Mouse (Mus musculus) intestine, embryonic 14.5 days (tissue): ENCODE data around the gene Mcts2. TPM values are rescaled to one million over a fixed set of nuclear protein-coding genes. Genes with fewer than 3 reads are reported as not detected.

ENCODE experiments used
- ATAC-seq: fragments of 200-750 bp; cut with Nextera tagmentation; replicated peaks from 2 replicates; pipeline ENCODE4 v1.8.0; 2017; ENCODE audit warnings: low read depth, moderate number of reproducible peaks, moderate TSS enrichment, moderate library complexity; ENCODE audit not compliant: low FRiP score, low TSS enrichment
- DNase-seq: peaks from one replicate; pipeline ENCODE4 v3.0.0-alpha.2; 2018; ENCODE audit warnings: low spot score
- H3K27ac ChIP-seq: fragments of 300-500 bp; sonication (generic); 2 replicates; pipeline ENCODE4 v1.5.1; 2014; ENCODE audit warnings: low read depth, mild to moderate bottlenecking, control low read depth
- H3K27me3 ChIP-seq: fragments of 300-500 bp; sonication (generic); replicated peaks from 2 replicates; pipeline ENCODE4 v1.6.1; 2014; ENCODE audit warnings: low read length, control low read depth; ENCODE audit not compliant: control insufficient read depth, insufficient read depth
- H3K36me3 ChIP-seq: fragments of 300-500 bp; sonication (generic); 2 replicates; pipeline ENCODE4 v1.6.1; 2014; ENCODE audit warnings: low read length, control low read depth; ENCODE audit not compliant: control insufficient read depth, insufficient read depth
- H3K4me1 ChIP-seq: fragments of 300-500 bp; sonication (generic); replicated peaks from 2 replicates; pipeline ENCODE4 v1.6.1; 2014; ENCODE audit warnings: low read length, control low read depth, mixed read lengths; ENCODE audit not compliant: control insufficient read depth, insufficient read depth
- H3K4me2 ChIP-seq: fragments of 300-500 bp; sonication (generic); 2 replicates; pipeline ENCODE4 v1.6.1; 2014; ENCODE audit warnings: low read length
- H3K4me3 ChIP-seq: fragments of 300-500 bp; sonication (generic); 2 replicates; pipeline ENCODE4 v1.5.1; 2014; ENCODE audit warnings: low read depth, low read length, control low read depth, mixed read lengths
- H3K9ac ChIP-seq: fragments of 300-500 bp; sonication (generic); 2 replicates; pipeline ENCODE4 v1.6.1; 2014; ENCODE audit warnings: mild to moderate bottlenecking, low read length
- H3K9me3 ChIP-seq: fragments of 300-500 bp; sonication (generic); 2 replicates; pipeline ENCODE4 v1.6.1; 2016; ENCODE audit warnings: low read length, control low read depth; ENCODE audit not compliant: control insufficient read depth
- WGBS: fragments of 180-500 bp; shearing (Covaris S2); extraction: QIAGEN DNeasy Blood & Tissue Kit; methylation state at CpG from one replicate; pipeline ENCODE4 v1.1.7; 2014; 5-methylcytosine and 5-hydroxymethylcytosine counted together
- polyA plus RNA-seq: library from polyadenylated mRNA; unstranded; fragments of >200 nt; fragmentation: Nextera tagmentation; extraction: Ambion mirVana; gene quantifications from 2 replicates; pipeline ENCODE4 v1.2.1, GENCODE M21; 2014

Mcts2 gene
- polyA plus RNA-seq, 1 experiment from 2014 or later, result 32.8 TPM

- no peaks in the 10 kb centered on the region for H3K27me3 ChIP-seq
- 0 out of 2 replicates have a peak, but pooled peaks cover 2% of the 10 kb centered on the region for H3K36me3 ChIP-seq
- no peak overlapping the region for H3K27ac ChIP-seq
- DNase-seq, result no peak
- no peaks in the 10 kb centered on the region for H3K9me3 ChIP-seq
- H3K4me2 ChIP-seq, result no peak overlapping the region
- no peak overlapping the region for H3K4me3 ChIP-seq
- H3K9ac ChIP-seq, result no peak overlapping the region
- 87% methylated on average over 2 of the region's 2 CpGs for WGBS
- ATAC-seq, result no peak
- H3K4me1 ChIP-seq, result peaks cover 54% of the 10 kb centered on the region
Observed at GRCm38 (mm10) chr2:152733201-152733600, 46.4 kb downstream of the Mcts2 start.

GRCm38 (mm10) chr2:152734501-152734900, 47.7 kb downstream of the Mcts2 start:
- 10% methylated on average over 10 of the region's 10 CpGs for WGBS
- Histone ChIP-seq H3K4me3 (peak overlapping the region; percentile 67; the same call in 1 of the 2 replicates), H3K9me3 (no peaks in the 10 kb centered on the region), H3K36me3 (0 out of 2 replicates have a peak, but pooled peaks cover 3% of the 10 kb centered on the region), H3K9ac (peak overlapping the region; percentile 29), H3K4me1 (peaks cover 46% of the 10 kb centered on the region), H3K27me3 (no peaks in the 10 kb centered on the region), H3K4me2 (peak overlapping the region; percentile 85), H3K27ac (peak overlapping the region; percentile 99)
- ATAC-seq, result no peak
- no peak for DNase-seq

GRCm38 (mm10) chr2:152734984-152735383, 48.1 kb downstream of the Mcts2 start:
- peak; percentile 84 for ATAC-seq
- H3K9ac ChIP-seq, result peak overlapping the region; percentile 91
- H3K4me2 ChIP-seq, result peak overlapping the region; percentile 85

GRCm38 (mm10) chr2:152736090-152736601, 49.3 kb downstream of the Mcts2 start, which contains the start of gene Id1:
Gene Id1 (plus strand): TSS chr2:152736251.
- Histone ChIP-seq H3K4me2 (peak within 1 kb of the TSS; percentile 85), H3K36me3 (0 out of 2 replicates have a peak, but pooled peaks cover 3% of the 10 kb centered on the region), H3K4me3 (peak within 1 kb of the TSS; percentile 67), H3K27me3 (no peaks in the 10 kb centered on the region), H3K9ac (peak within 1 kb of the TSS; percentile 91), H3K4me1 (peaks cover 47% of the 10 kb centered on the region), H3K27ac (peak within 1 kb of the TSS; percentile 99), H3K9me3 (no peaks in the 10 kb centered on the region)
- ATAC-seq, result peak; percentile 66
- DNase-seq, result peak; percentile 98
- under 1% methylated on average over 28 of the region's 28 CpGs for WGBS

More at GRCm38 (mm10) chr2:152734984-152735383, 48.1 kb downstream of the Mcts2 start:
- peak overlapping the region; percentile 99 for H3K27ac ChIP-seq
- H3K4me3 ChIP-seq, result peak overlapping the region; percentile 67
- peak; percentile 98 for DNase-seq
- under 1% methylated on average over 27 of the region's 28 CpGs for WGBS
- H3K27me3 ChIP-seq, result no peaks in the 10 kb centered on the region
- H3K4me1 ChIP-seq, result peaks cover 46% of the 10 kb centered on the region
- H3K9me3 ChIP-seq, result no peaks in the 10 kb centered on the region
- 0 out of 2 replicates have a peak, but pooled peaks cover 3% of the 10 kb centered on the region for H3K36me3 ChIP-seq

GRCm38 (mm10) chr2:152736748-152737147, 49.9 kb downstream of the Mcts2 start:
- peak overlapping the region; percentile 85 for H3K4me2 ChIP-seq
- no peaks in the 10 kb centered on the region for H3K27me3 ChIP-seq
- H3K4me1 ChIP-seq, result peaks cover 53% of the 10 kb centered on the region
- H3K4me3 ChIP-seq, result peak overlapping the region; percentile 67
- ATAC-seq (no peak), DNase-seq (no peak)
- 0% methylated on average over 22 of the region's 22 CpGs for WGBS
- peak overlapping the region; percentile 99 for H3K27ac ChIP-seq
- H3K9me3 ChIP-seq, result no peaks in the 10 kb centered on the region
- peak overlapping the region; percentile 91 for H3K9ac ChIP-seq
- H3K36me3 ChIP-seq, result 0 out of 2 replicates have a peak, but pooled peaks cover 3% of the 10 kb centered on the region

Other genes with a start within 250 kb of the Mcts2 start
- gene Defb23, start 222.4 kb upstream of the Mcts2 start, polyA plus RNA-seq, result not detected in 2 replicates
- not detected in 2 replicates for gene Defb20, start 210.0 kb upstream of the Mcts2 start, polyA plus RNA-seq
- not detected in 2 replicates for gene Defb22, start 196.9 kb upstream of the Mcts2 start, polyA plus RNA-seq
- not detected in 2 replicates for gene Defb26, start 175.3 kb upstream of the Mcts2 start, polyA plus RNA-seq
- not detected in 2 replicates for gene Defb28, start 168.8 kb upstream of the Mcts2 start, polyA plus RNA-seq
- gene Defb29, start 146.9 kb upstream of the Mcts2 start, polyA plus RNA-seq, result not detected in 2 replicates
- not detected in 2 replicates for gene Gm17416, start 117.7 kb upstream of the Mcts2 start, polyA plus RNA-seq
- not detected in 2 replicates for gene Defb21, start 114.3 kb upstream of the Mcts2 start, polyA plus RNA-seq
- not detected in 2 replicates for gene Defb19, start 106.7 kb upstream of the Mcts2 start, polyA plus RNA-seq
- gene Defb45, start 87.6 kb upstream of the Mcts2 start, polyA plus RNA-seq, result not detected in 2 replicates
- gene Defb36, start 82.7 kb upstream of the Mcts2 start, polyA plus RNA-seq, result not detected in 2 replicates
- gene Defb25, start 64.0 kb upstream of the Mcts2 start, polyA plus RNA-seq, result 1.4 and 2.3 TPM in 2 replicates
- 9.6 and 12.9 TPM in 2 replicates for gene Rem1, start 60.1 kb upstream of the Mcts2 start, polyA plus RNA-seq
- gene H13, start 17.6 kb upstream of the Mcts2 start, polyA plus RNA-seq, result 108 and 113 TPM in 2 replicates
- gene Id1, start 49.2 kb downstream of the Mcts2 start, polyA plus RNA-seq, result 101 and 109 TPM in 2 replicates
- 11.0 and 13.1 TPM in 2 replicates for gene Cox4i2, start 67.1 kb downstream of the Mcts2 start, polyA plus RNA-seq
- 75.0 and 76.8 TPM in 2 replicates for gene Bcl2l1, start 144.7 kb downstream of the Mcts2 start, polyA plus RNA-seq
- 88.3 and 95.4 TPM in 2 replicates for gene Tpx2, start 160.9 kb downstream of the Mcts2 start, polyA plus RNA-seq
- gene Mylk2, start 224.3 kb downstream of the Mcts2 start, polyA plus RNA-seq, result 0.09 TPM in 1 of 2 replicates, not detected in the other
- 2.2 and 2.5 TPM in 2 replicates for gene Foxs1, start 246.2 kb downstream of the Mcts2 start, polyA plus RNA-seq